Mouse (Mus musculus): ENCODE measurements around the gene E030030I06Rik.
"Not testable (repeated sequence)": the region's sequence is repeated elsewhere in the genome, so short reads cannot be mapped to it uniquely, and the experiment has no call there.

The E030030I06Rik gene

GRCm38 (mm10) chr10:22149073-22149690, at the start of gene E030030I06Rik:
TSS of gene E030030I06Rik (minus strand) at chr10:22149270.
- DNase-seq, result peak; percentile 61

GRCm38 (mm10) chr10:22191035-22191434, 42.0 kb upstream of the E030030I06Rik start:
- peak; percentile 25 for DNase-seq

DNA sequence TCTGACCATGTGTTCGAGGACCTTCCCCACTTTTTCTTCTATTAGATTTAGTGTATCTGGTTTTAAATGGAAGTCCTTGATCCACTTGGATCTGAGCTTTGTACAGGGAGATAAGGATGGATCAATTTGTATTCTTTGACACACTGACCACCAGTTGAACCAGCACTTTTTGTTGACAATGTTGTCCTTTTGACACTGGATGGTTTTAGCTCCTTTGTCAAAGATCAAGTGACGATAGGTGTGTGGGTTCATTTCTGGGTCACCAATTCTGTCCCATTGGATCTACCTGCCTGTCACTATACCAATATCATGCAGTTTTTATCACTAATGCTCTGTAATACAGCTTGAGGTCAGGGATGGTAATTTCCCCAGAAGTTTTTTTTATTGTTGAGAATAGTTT, 27.4 kb upstream of the E030030I06Rik start:
- not testable (repeated sequence) for DNase-seq

DNA sequence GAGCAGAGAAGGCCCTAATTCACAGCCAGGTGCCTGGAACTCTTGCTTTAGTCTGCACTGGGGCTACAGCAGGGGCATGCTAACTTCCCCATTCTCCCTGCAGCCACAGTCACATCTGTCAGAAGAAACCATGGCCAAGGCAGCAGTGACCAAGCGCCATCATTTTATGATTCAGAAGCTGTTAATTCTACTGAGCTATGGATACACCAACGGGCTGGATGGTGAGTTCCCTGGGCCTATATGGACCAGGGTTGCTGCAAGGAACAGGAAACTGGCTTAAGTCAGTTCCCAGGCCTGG, 25.1 kb upstream of the E030030I06Rik start:
- not testable (repeated sequence) for DNase-seq

DNA sequence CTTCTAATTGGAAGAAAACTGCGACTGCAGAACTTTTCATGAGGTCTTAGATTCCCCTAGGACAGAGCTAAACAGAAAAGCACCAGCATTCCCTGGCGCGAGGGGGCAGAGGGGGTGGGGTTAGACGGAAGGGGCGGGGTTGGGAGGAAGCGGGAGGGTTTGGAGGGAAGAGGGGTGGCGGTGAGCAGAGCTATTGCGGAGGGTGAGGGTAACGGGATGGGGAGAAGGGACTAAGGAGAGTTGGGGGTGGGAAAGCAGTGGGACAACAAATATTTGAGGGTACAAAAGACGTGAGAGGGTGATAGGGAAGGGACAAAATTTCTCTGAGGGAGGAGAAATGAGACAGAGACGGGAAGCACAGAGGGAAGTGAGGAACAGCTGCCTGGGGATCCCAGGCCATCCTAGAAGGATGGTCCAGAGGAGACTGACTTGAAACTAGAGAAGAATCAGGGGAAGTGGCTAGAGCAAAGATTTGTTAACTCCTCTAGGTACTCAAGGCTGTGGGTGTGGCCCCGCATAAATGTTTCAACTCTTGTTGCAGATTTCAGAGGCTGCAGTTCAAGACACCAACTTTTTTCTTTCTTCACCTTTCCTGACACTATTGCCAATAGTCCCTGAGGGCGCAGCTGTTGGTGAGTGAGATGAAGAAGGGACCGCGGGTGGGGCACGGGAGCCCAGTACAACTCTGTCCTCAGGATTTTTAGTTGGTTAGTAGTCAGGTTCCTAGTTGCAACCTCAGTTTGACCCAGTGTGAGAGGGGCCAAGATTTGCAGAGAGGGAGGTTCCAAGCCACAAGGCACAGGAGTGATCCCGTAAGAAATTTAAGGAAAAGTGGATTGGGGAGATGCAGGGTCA, 24.5 kb upstream of the E030030I06Rik start:
- DNase-seq, result not testable (repeated sequence)

GRCm38 (mm10) chr10:22172431-22173334, 23.6 kb upstream of the E030030I06Rik start:
- not testable (repeated sequence) for DNase-seq

DNA sequence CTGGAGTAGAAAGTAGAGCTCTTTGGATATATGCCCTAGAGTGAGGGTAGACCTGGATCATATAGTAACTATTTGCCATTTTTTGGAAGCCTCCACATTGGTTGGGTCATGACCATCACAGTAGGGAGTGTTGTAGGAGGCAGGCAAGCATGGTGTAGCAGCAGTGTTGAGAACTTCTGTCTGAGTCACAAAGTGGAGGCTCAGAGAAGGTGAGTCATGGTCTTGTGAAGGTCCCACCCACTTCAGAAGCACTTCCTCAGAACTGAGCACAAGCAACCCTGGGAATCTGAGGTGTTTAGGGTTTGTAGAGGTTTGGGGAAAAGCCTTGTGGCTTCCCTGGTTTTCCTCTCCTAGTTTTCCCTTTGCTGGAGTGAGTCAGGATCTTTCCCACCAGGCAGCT, 20.0 kb upstream of the E030030I06Rik start:
- not testable (repeated sequence) for DNase-seq

DNA sequence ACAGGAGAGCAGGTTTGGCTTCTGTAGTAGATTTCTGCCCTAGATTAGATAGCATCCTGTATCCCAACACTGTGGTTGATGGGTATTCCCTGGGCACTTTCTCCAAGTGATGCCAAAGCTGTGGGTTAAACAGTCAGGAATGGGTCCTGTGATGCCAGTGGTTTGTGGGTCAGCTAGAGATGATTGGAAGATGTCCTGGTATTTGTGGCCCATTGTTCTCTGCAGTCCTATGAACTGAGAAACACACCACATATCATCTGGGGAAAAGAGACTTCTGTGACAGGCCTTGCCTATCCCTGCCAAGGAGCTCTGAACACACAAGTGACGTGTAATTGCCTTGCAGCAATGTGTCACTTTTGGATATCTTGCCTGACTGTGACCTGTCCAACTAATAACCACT, 18.0 kb upstream of the E030030I06Rik start:
- not testable (repeated sequence) for DNase-seq

- not testable (repeated sequence) for DNase-seq
These were observed 17.0 kb upstream of the E030030I06Rik start for GRCm38 (mm10) chr10:22166025-22166424.

GRCm38 (mm10) chr10:22165328-22166003, 16.4 kb upstream of the E030030I06Rik start:
- DNase-seq, result not testable (repeated sequence)

- peak; percentile 71 for DNase-seq
These were observed 14.9 kb upstream of the E030030I06Rik start for GRCm38 (mm10) chr10:22163705-22164583.

DNA sequence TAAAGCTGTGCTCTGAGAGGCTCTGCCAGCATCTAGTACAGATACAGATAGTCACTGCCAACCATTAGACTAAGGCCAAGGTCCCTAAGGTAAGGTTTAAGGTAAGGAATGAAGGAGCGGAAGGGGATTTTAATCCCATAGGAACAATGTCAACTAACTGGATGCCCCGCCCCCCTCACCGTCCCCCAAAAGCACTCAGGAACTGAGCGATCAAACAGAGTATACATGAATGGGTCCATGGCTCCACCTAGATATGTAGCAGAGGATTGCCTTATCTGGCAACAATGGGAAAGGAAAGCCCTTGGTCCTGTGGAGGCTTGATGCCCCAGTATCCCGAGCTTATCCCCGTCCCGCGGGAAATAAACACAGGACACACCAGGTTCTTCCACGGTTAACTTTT, 14.2 kb upstream of the E030030I06Rik start:
- DNase-seq, result not testable (repeated sequence)

- no peak for DNase-seq
These were observed 10.6 kb upstream of the E030030I06Rik start for GRCm38 (mm10) chr10:22159581-22160140.

- DNase-seq, result peak; percentile 35
These were observed 10.1 kb upstream of the E030030I06Rik start for GRCm38 (mm10) chr10:22159131-22159561.

DNA sequence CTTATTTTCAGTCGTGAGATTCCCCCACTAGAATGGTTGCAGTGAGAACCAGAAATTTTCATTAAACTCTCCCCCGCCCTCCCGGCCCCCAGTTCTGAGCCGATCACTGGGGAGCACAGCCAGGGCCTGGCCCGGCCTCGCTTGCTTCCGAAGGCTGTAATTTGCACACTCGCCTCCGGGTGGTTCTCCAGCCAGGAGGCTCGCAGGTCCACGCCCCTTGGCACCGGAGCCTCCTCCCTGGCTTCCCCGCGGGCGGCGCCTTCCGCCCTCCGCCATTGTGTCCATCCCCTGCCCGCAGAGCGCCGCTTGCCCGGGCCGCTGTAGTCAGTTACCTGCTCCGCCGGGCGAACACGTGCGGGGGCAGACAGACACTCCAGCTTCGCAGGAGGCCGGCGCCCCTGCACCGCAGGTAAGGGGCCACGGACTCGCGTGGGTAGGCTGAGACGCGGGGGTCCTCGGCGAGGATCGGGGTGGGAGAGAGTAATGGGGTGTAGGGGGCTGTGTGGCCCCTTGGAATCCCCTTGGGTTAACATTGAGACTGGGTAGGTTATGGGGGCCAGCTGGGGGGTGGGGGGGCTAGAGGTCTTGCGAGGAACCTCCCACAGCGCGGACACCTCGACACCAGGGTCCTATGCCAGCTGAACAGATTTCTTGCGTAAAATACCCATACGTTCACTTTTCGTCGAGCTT, 9.4 kb upstream of the E030030I06Rik start, which contains the start of the genes Raet1e and H60b:
Gene Raet1e, plus strand, starts transcription at position 260 of the 690 bp plus-strand sequence.
Gene H60b, plus strand, starts transcription at position 277 of the 690 bp plus-strand sequence.
- DNase-seq, result peak; percentile 79

DNA sequence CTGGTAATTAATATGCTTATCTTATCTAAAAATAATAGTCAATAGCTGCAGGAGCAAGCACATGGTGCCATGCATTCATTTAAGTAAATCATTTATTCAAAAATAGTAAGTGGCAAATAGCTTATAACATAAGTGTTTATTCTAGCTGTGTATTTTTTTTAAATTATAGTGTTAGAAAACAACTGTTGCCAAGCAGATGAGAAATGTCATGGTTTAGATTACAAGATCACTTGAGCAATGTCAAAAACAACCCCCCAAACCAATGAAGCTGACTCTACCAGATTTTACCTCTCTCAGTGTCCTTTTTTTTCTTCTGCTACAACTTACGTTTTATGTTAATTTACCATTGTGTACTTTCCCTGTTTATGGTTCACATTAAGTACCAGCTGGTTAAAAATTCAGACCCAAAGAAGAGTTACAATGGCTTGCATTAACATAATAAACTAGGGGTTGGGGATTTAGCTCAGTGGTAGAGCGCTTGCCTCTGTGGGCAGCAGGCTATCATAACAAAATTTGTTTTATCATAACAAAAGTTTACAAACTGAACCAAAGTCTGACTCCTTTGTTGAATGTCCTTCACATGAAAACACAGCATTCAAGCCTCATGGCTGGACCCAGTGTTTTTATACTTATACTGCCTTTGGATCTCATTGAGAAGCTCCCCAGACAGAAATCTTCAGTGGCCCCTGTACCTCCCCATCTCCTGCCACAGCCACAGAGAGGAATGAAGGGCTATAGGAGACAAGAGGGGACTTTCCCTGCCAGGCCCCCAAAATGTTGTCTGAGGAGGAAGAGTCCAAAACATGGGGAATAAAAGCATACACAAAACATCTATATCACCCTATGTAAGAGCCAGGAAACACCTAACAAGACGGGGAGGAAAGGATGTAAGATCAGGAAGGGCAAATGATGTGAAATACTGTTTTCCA, 6.1 kb upstream of the E030030I06Rik start:
- no peak for DNase-seq

GRCm38 (mm10) chr10:22154127-22154526, 5.1 kb upstream of the E030030I06Rik start:
- peak; percentile 51 for DNase-seq

DNA sequence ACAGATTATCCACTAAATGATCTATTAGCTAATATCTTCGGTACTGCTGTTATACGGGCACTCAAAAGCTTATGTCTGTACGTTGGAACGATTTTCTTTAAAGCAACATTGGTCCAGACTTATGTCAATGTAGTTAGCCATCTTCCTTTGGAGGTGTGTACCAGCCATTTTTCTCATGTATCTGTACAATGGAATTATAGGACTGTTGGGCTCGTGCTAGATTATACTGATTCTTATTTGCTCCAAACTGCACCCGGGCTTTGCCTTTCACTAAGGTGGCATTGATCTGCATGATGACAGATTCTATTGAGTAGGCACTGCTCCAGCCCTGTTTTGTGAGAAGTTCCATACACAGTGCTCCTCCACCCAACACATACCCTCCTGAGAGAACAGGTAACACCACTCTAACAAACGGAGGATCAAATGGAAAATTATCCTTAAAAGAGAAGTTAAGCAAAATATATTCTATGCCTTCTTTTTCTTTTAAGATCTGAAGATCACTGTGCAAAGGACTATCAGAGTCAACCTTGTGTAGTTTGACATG, 4.1 kb upstream of the E030030I06Rik start:
- not testable (repeated sequence) for DNase-seq
